In the genomic region with DNA sequence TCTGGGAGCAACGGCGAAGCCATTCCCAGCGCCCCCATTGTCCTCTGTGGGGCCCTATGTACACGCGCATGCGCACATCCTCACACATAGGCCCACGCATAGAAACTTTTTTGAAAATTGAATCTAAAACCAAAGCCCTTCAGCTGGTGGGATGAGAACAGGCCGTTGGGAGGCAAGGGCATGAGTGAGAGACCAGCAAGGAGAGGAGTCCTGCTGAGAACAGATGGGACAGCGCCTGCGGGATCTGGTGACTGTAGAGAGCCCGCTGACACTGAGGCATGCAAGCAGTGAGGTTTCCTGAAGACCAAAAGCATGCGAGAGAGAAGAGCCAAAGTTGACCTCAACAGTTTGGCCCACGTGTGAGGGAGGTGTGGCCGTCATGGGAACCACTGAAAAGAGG, we compare ENCODE assay signal across 18 mouse cellular contexts. TPM values are rescaled to one million over a fixed set of nuclear protein-coding genes. Genes with fewer than 3 reads are reported as not detected.
"Had no signal": no experiment of that assay in that cellular context is flagged by ENCODE, and none has a peak within 500 bp of the region (broad histone marks: within the 10 kb centered on the region; RNA-seq: fewer than 3 reads in every experiment).

No protein-coding gene starts in this region.

- H3K36me3 ChIP-seq: limb, embryonic 15.5 days; liver, embryonic 12.5 days; midbrain, embryonic 13.5 days had no signal

- H3K9ac ChIP-seq: limb, embryonic 15.5 days; liver, embryonic 12.5 days; lung, embryonic 14.5 days; midbrain, embryonic 13.5 days had no signal

- H3K27ac ChIP-seq: kidney, postnatal 0 days; limb, embryonic 15.5 days; liver, embryonic 12.5 days; macrophage; midbrain, embryonic 13.5 days had no signal

- DNase-seq: kidney, adult 9 months; kidney, postnatal 36 days; layer of hippocampus, adult 9-11 months; layer of hippocampus, postnatal 36 days; lung, embryonic 14.5 days; lung, postnatal 10 days; right cerebral cortex, postnatal 4 days; spleen, adult 18-20 months; thymus, postnatal 36 days had no signal

- H3K27me3 ChIP-seq: limb, embryonic 15.5 days; midbrain, embryonic 13.5 days had no signal

- H3K4me1 ChIP-seq: limb, embryonic 15.5 days; liver, embryonic 12.5 days; megakaryocyte, embryonic 14.5 days had no signal

- H3K4me3 ChIP-seq: limb, embryonic 15.5 days; liver, embryonic 12.5 days; megakaryocyte, embryonic 14.5 days; midbrain, embryonic 13.5 days; myocyte had no signal

RNA-seq across cellular contexts. Expression of a gene that starts 5.9 kb away (rescaled TPM):
- total RNA-seq: neutrophil, adult 5-6 weeks had no signal
- polyA plus RNA-seq: liver, embryonic 12.5 days; macrophage; thymus, postnatal 0 days had no signal
